9 mouse cellular contexts compared by ENCODE assay signal in genomic region chr15:89532924-89533842, GRCm38 (mm10). TPM values are rescaled to one million over a fixed set of nuclear protein-coding genes. Genes with fewer than 3 reads are reported as not detected.
DNase-seq lines count a peak whose midpoint lies in the region; ATAC-seq lines count a peak whose summit lies in the region.
"Had no signal": no experiment of that assay in that cellular context is flagged by ENCODE, and none has a peak within 500 bp of the region (broad histone marks: within the 10 kb centered on the region; RNA-seq: fewer than 3 reads in every experiment).

No protein-coding gene starts in this region.

- intact Hi-C loops in heart, postnatal 10 days (cut with DNase I): no loop called here

- peak; percentile 56 for ATAC-seq in forebrain, embryonic 16.5 days
- peak; percentile 42 for ATAC-seq in midbrain, embryonic 12.5 days (ENCODE audit: low FRiP score, low read depth)
- ATAC-seq in megakaryocyte, adult 5-6 weeks (ENCODE audit: poor library complexity, severe bottlenecking): no peak

- H3K27me3 ChIP-seq in forebrain, embryonic 16.5 days (replicated peaks; ENCODE audit: control insufficient read depth, insufficient read depth, low read length): no peaks in the 10 kb centered on the region
- H3K27me3 ChIP-seq in midbrain, embryonic 12.5 days: 0 out of 2 replicates have a peak, but pooled peaks cover 12% of the 10 kb centered on the region

- DNase-seq in heart, adult 11 months: peak; percentile 89
- no peak for DNase-seq in heart, postnatal 10 days
- DNase-seq in ZHBTc4 (ENCODE audit: low read depth, low spot score): peak; percentile 21
- DNase-seq in left cerebral cortex, adult 11 months (ENCODE audit: low spot score): no peak
- DNase-seq in gastrocnemius, postnatal 4 days (ENCODE audit: low spot score in 2 of 2): no peak
- DNase-seq: kidney, adult 8-10 months had no signal

- peaks cover 27% of the 10 kb centered on the region for H3K4me1 ChIP-seq in forebrain, embryonic 16.5 days (replicated peaks; ENCODE audit: control insufficient read depth, insufficient read depth, low read length)
- H3K4me1 ChIP-seq in midbrain, embryonic 12.5 days: peaks cover 24% of the 10 kb centered on the region

- peak overlapping the region; percentile 78 for H3K27ac ChIP-seq in forebrain, embryonic 16.5 days (ENCODE audit: low read length)
- peak overlapping the region; percentile 69 for H3K27ac ChIP-seq in midbrain, embryonic 12.5 days (replicated peaks)

- peak overlapping the region; percentile 73 for H3K9ac ChIP-seq in forebrain, embryonic 16.5 days (replicated peaks; ENCODE audit: low read depth, low read length)
- peak overlapping the region; percentile 59 for H3K9ac ChIP-seq in midbrain, embryonic 12.5 days (replicated peaks)

- H3K9me3 ChIP-seq in forebrain, embryonic 16.5 days (ENCODE audit: control insufficient read depth, low read length): no peaks in the 10 kb centered on the region
- H3K9me3 ChIP-seq in midbrain, embryonic 12.5 days: no peaks in the 10 kb centered on the region

- peak overlapping the region; percentile 72 for H3K4me2 ChIP-seq in forebrain, embryonic 16.5 days (ENCODE audit: low read length)
- peak overlapping the region; percentile 78 for H3K4me2 ChIP-seq in midbrain, embryonic 12.5 days (replicated peaks)

- H3K36me3 ChIP-seq in forebrain, embryonic 16.5 days (ENCODE audit: control insufficient read depth, insufficient read depth): no peaks in the 10 kb centered on the region
- H3K36me3 ChIP-seq in midbrain, embryonic 12.5 days: no peaks in the 10 kb centered on the region

- H3K4me3 ChIP-seq in forebrain, embryonic 16.5 days (replicated peaks; ENCODE audit: low read length): peak overlapping the region; percentile 50
- peak overlapping the region; percentile 48 for H3K4me3 ChIP-seq in midbrain, embryonic 12.5 days

- WGBS in forebrain, embryonic 16.5 days: 56% methylated on average over 23 of the region's 23 CpGs
- WGBS in midbrain, embryonic 12.5 days: 63% methylated on average over 23 of the region's 23 CpGs

RNA-seq across cellular contexts. Expression of gene Shank3, which starts 33.8 kb away (rescaled TPM):
- total RNA-seq in heart, postnatal 10 days (2021): 10 to 100 TPM; 82.6 to 86.1 TPM
- 9.3 and 14.1 TPM in 2 replicates for polyA plus RNA-seq in forebrain, embryonic 16.5 days (2015; fragmentation: Nextera tagmentation; extraction: Ambion mirVana)
- 6.9 and 8.0 TPM in 2 replicates for polyA plus RNA-seq in midbrain, embryonic 12.5 days (2016; fragmentation: Nextera tagmentation; extraction: Ambion mirVana)
- 0.09 and 0.11 TPM in 2 replicates for total RNA-seq in megakaryocyte, adult 5-6 weeks (2015)
- not detected in 2 replicates for total RNA-seq in megakaryocyte, adult 5-6 weeks (2017)
- 10 to 100 TPM; 30.4 to 35.7 TPM for total RNA-seq in gastrocnemius, postnatal 4 days (2021)

RNA-seq across cellular contexts. Expression of gene Acr, which starts 34.9 kb away (rescaled TPM):
- total RNA-seq in heart, postnatal 10 days (2021): 1 to 10 TPM in 1 of 2 experiments, under 1 TPM in 1; 0.55 to 1.5 TPM
- 0.92 and 2.3 TPM in 2 replicates for polyA plus RNA-seq in forebrain, embryonic 16.5 days (2015; fragmentation: Nextera tagmentation; extraction: Ambion mirVana)
- polyA plus RNA-seq in midbrain, embryonic 12.5 days (2016; fragmentation: Nextera tagmentation; extraction: Ambion mirVana): 0.74 and 1.3 TPM in 2 replicates
- total RNA-seq in megakaryocyte, adult 5-6 weeks (2015): not detected in 2 replicates
- total RNA-seq in megakaryocyte, adult 5-6 weeks (2017): not detected in 2 replicates
- under 1 TPM; 0.49 to 0.54 TPM for total RNA-seq in gastrocnemius, postnatal 4 days (2021)

RNA-seq across cellular contexts. Expression of gene Arsa, which starts 56.0 kb away (rescaled TPM):
- 10 to 100 TPM; 18.1 to 18.4 TPM for total RNA-seq in heart, postnatal 10 days (2021)
- 23.9 and 27.9 TPM in 2 replicates for polyA plus RNA-seq in forebrain, embryonic 16.5 days (2015; fragmentation: Nextera tagmentation; extraction: Ambion mirVana)
- polyA plus RNA-seq in midbrain, embryonic 12.5 days (2016; fragmentation: Nextera tagmentation; extraction: Ambion mirVana): 13.7 and 14.1 TPM in 2 replicates
- total RNA-seq in megakaryocyte, adult 5-6 weeks (2015): 9.2 and 10.1 TPM in 2 replicates
- 11.1 and 14.1 TPM in 2 replicates for total RNA-seq in megakaryocyte, adult 5-6 weeks (2017)
- total RNA-seq in gastrocnemius, postnatal 4 days (2021): 10 to 100 TPM; 13.6 to 15.2 TPM

RNA-seq across cellular contexts. Expression of gene Rabl2, which starts 58.5 kb away (rescaled TPM):
- total RNA-seq in heart, postnatal 10 days (2021): 1 to 10 TPM; 8.0 to 9.1 TPM
- polyA plus RNA-seq in forebrain, embryonic 16.5 days (2015; fragmentation: Nextera tagmentation; extraction: Ambion mirVana): 53.6 and 64.4 TPM in 2 replicates
- polyA plus RNA-seq in midbrain, embryonic 12.5 days (2016; fragmentation: Nextera tagmentation; extraction: Ambion mirVana): 70.5 and 77.8 TPM in 2 replicates
- 2.7 and 5.0 TPM in 2 replicates for total RNA-seq in megakaryocyte, adult 5-6 weeks (2015)
- 1.1 and 1.6 TPM in 2 replicates for total RNA-seq in megakaryocyte, adult 5-6 weeks (2017)
- 10 to 100 TPM in 1 of 2 experiments, 1 to 10 TPM in 1; 8.1 to 10.2 TPM for total RNA-seq in gastrocnemius, postnatal 4 days (2021)

Comparison
In these comparisons a context has a peak if more than half of its experiments do, and no peak if none do; other contexts are left out.
1. DNase-seq: peak in heart, adult 11 months (single experiment) and ZHBTc4 (single experiment); none in heart, postnatal 10 days (0 of 2), left cerebral cortex, adult 11 months (single experiment) and gastrocnemius, postnatal 4 days (0 of 2).
2. RNA of gene Shank3, which starts 33.8 kb away (total RNA-seq): 82.6 to 86.1 TPM in heart, postnatal 10 days and 30.4 to 35.7 TPM in gastrocnemius, postnatal 4 days; 0.09 to 0.11 TPM in megakaryocyte, adult 5-6 weeks; every median in the first group is over 10 times any median in the second.